Mouse (Mus musculus): ENCODE results near the gene Luzp4.
"Not testable (repeated sequence)": the region's sequence is repeated elsewhere in the genome, so short reads cannot be mapped to it uniquely, and the experiment has no call there.

Luzp4 gene

DNA sequence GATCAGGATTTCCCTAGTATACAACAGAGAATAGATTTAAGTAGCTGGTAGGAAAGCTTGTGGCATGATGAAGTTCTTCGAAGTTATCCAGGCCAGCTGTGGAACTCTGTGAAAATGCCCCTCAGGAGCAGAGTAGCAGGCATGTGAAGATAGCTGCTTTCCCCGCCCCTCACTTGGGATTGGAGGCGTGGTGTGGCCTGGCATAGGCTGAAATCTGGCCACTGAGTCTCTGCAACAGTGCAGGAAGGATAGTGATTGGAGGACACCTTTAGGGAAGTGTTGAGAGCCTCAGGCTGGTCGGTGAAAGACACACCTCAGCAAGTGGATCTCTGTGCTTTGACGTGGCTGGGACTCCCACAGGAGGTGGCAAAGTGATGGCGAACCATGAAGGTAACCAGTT, at the start of gene Luzp4:
Gene Luzp4 (plus strand): TSS at position 301 of the 400 bp plus-strand sequence.
- DNase-seq (ENCODE audit: low read depth) = not testable (repeated sequence)

DNA sequence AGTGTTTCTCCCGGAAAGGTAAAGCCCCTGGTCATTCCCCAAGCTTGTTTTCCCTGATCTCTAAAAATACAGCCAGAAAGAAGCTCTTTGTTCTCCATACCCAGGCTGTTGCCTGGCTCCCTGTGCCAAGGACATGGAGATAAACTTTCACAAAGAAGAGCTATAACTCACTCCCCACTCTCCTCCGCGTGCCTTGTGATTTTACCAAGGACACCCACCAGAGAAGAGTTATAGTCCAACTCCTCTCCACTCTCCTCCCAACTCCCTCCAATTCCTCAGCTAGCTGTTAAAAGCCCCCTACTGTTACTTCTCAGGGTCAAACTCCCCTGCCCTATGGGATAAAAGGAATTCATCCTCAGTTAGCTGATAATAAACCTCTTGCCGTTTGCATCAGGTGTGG, 15.6 kb upstream of the Luzp4 start:
- not testable (repeated sequence) for DNase-seq (ENCODE audit: low read depth)
